Mouse (Mus musculus): ENCODE measurements around the gene Cyyr1.

DNA sequence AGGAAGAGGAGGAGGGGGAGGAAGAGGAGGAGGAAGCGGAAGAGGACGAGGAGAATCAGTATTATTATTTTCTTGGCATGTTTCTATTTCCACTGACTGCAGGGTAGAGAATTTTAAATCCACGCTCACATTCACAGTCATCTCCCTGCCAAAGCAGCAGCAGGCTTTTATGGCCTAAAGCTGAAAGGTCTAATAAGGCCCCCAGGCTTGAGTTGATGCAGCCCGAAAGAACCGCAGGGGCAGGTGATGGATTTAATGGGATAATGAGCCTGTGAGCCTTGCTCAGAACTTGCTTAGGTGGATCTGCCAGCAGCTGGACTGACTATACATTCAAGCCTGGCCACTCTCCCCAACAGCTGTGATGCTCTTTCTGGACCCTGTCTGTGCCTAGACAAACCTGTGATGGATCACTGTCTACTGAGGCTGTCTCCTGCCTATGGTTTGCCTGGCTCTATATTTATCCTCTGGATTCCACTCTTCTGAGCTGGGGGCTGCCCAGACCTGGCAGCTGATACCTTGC, 78.6 kb downstream of the Cyyr1 start:
- TF ChIP-seq CTCF (IDR thresholded peaks at IDR 0.05; ENCODE audit: low read depth, low read length) (no peak), POLR2A (IDR thresholded peaks at IDR 0.05; ENCODE audit: extremely low read depth, insufficient read depth, low read length) (no peak)

Measured in liver, adult 2 months (tissue).